Mouse (Mus musculus) megakaryocyte-erythroid progenitor cell, adult 5-6 weeks (primary cell): ENCODE data around the gene Apba1. TPM values are rescaled to one million over a fixed set of nuclear protein-coding genes. Genes with fewer than 3 reads are reported as not detected.

Source experiments
- ATAC-seq: replicated peaks from 2 replicates; pipeline ENCODE4 v1.8.0; 2016; ENCODE audit warnings: mild to moderate bottlenecking, inconsistent platforms; ENCODE audit not compliant: severe bottlenecking, poor library complexity, low FRiP score, low TSS enrichment
- total RNA-seq, 2 experiments: library from RNA; stranded (forward) in 1 of 2; stranded (reverse) in 1 of 2; fragments of 200-1000, 215-1000 nt in 1 of 2; fragments of >200 nt in 1 of 2; fragmentation: Nextera tagmentation in 1 of 2; gene quantifications; 2 replicates each; pipeline ENCODE4 v1.2.3; 2014 to 2017

Gene Apba1
- total RNA-seq, 2 experiments from 2014 or later, result under 0.01 TPM; not detected in 1

GRCm38 (mm10) chr19:23801174-23801573 lies 42.5 kb downstream of the Apba1 start:
- no peak for ATAC-seq

GRCm38 (mm10) chr19:23803221-23803870 lies 44.7 kb downstream of the Apba1 start:
- no peak for ATAC-seq

GRCm38 (mm10) chr19:23806796-23807195 lies 48.1 kb downstream of the Apba1 start:
- ATAC-seq, result no peak

GRCm38 (mm10) chr19:23807371-23807770 lies 48.7 kb downstream of the Apba1 start:
- no peak for ATAC-seq

- no peak for ATAC-seq
Observed at GRCm38 (mm10) chr19:23809236-23809635, 50.5 kb downstream of the Apba1 start.

- ATAC-seq, result no peak
Observed at GRCm38 (mm10) chr19:23810512-23810911, 51.8 kb downstream of the Apba1 start.

GRCm38 (mm10) chr19:23810976-23811375 lies 52.3 kb downstream of the Apba1 start:
- no peak for ATAC-seq

GRCm38 (mm10) chr19:23816762-23817161 lies 58.1 kb downstream of the Apba1 start:
- no peak for ATAC-seq

GRCm38 (mm10) chr19:23817196-23817595 lies 58.5 kb downstream of the Apba1 start:
- ATAC-seq, result no peak

GRCm38 (mm10) chr19:23819882-23820281 lies 61.2 kb downstream of the Apba1 start:
- no peak for ATAC-seq

GRCm38 (mm10) chr19:23822497-23822896 lies 63.8 kb downstream of the Apba1 start:
- ATAC-seq, result no peak

- no peak for ATAC-seq
Observed at GRCm38 (mm10) chr19:23823533-23823932, 64.8 kb downstream of the Apba1 start.

GRCm38 (mm10) chr19:23826251-23826650 lies 67.6 kb downstream of the Apba1 start:
- ATAC-seq, result no peak

- no peak for ATAC-seq
Observed at GRCm38 (mm10) chr19:23830761-23831160, 72.1 kb downstream of the Apba1 start.

GRCm38 (mm10) chr19:23833685-23834682 lies 75.3 kb downstream of the Apba1 start:
- ATAC-seq, result no peak

- no peak for ATAC-seq
Observed at GRCm38 (mm10) chr19:23834721-23835120, 76.0 kb downstream of the Apba1 start.

- no peak for ATAC-seq
Observed at GRCm38 (mm10) chr19:23855832-23856231, 97.1 kb downstream of the Apba1 start.

GRCm38 (mm10) chr19:23858091-23858490 lies 99.4 kb downstream of the Apba1 start:
- no peak for ATAC-seq

GRCm38 (mm10) chr19:23858781-23859180 lies 100.1 kb downstream of the Apba1 start:
- no peak for ATAC-seq

- ATAC-seq, result no peak
Observed at GRCm38 (mm10) chr19:23860151-23860820, 101.6 kb downstream of the Apba1 start.
